In genomic region chr10:71361836-71362562, GRCm38 (mm10) we compare ENCODE assay signal across 8 mouse cellular contexts. TPM values are rescaled to one million over a fixed set of nuclear protein-coding genes. Genes with fewer than 3 reads are reported as not detected.
DNase-seq lines count a peak whose midpoint lies in the region; ATAC-seq lines count a peak whose summit lies in the region.
"Had no signal": no experiment of that assay in that cellular context is flagged by ENCODE, and none has a peak within 500 bp of the region (broad histone marks: within the 10 kb centered on the region; RNA-seq: fewer than 3 reads in every experiment).

No protein-coding gene starts in this region.

- H3K4me2 ChIP-seq in heart, embryonic 14.5 days (ENCODE audit: low read length) = peak overlapping the region; percentile 60
- H3K4me2 ChIP-seq in liver, embryonic 16.5 days (ENCODE audit: low read depth, low read length) = no peak overlapping the region
- H3K4me2 ChIP-seq in neural tube, embryonic 14.5 days (ENCODE audit: low read depth, low read length) = peak overlapping the region; percentile 23; the same call in 1 of the 2 replicates
- H3K4me2 ChIP-seq: stomach, embryonic 15.5 days had no signal

- peaks cover 11 to 12% of the 10 kb centered on the region in 2 experiments for H3K4me1 ChIP-seq in heart, embryonic 14.5 days (ENCODE audit: control insufficient read depth in 2 of 2, insufficient read depth in 2 of 2, low read length in 2 of 2)
- H3K4me1 ChIP-seq in liver, embryonic 16.5 days (ENCODE audit: control insufficient read depth, low read depth, low read length) = no peaks in the 10 kb centered on the region
- H3K4me1 ChIP-seq in neural tube, embryonic 14.5 days (ENCODE audit: control insufficient read depth, insufficient read depth, low read length) = no peaks in the 10 kb centered on the region
- H3K4me1 ChIP-seq: stomach, embryonic 15.5 days had no signal

- H3K9me3 ChIP-seq in heart, embryonic 14.5 days (ENCODE audit: control insufficient read depth, low read length) = no peaks in the 10 kb centered on the region
- no peaks in the 10 kb centered on the region for H3K9me3 ChIP-seq in liver, embryonic 16.5 days (replicated peaks; ENCODE audit: control insufficient read depth, low read length)
- no peaks in the 10 kb centered on the region for H3K9me3 ChIP-seq in neural tube, embryonic 14.5 days (ENCODE audit: control insufficient read depth, low read length)
- H3K9me3 ChIP-seq: stomach, embryonic 15.5 days had no signal

- H3K9ac ChIP-seq in heart, embryonic 14.5 days (ENCODE audit: low read length) = no peak overlapping the region
- H3K9ac ChIP-seq in liver, embryonic 16.5 days (ENCODE audit: low read depth, low read length) = no peak overlapping the region
- no peak overlapping the region for H3K9ac ChIP-seq in neural tube, embryonic 14.5 days (replicated peaks; ENCODE audit: low read depth, low read length)
- H3K9ac ChIP-seq: stomach, embryonic 15.5 days had no signal

- intact Hi-C loops in left cerebral cortex, postnatal 25 days (cut with DNase I) = no loop called here

- DNase-seq in CD4-positive, CD25-positive, alpha-beta regulatory T cell, adult 2 months (ENCODE audit: low read depth, low spot score) = peak; percentile 73
- DNase-seq in left cerebral cortex, postnatal 25 days (ENCODE audit: low spot score in 2 of 2) = no peak
- no peak for DNase-seq in layer of hippocampus, adult 8-10 months (ENCODE audit: low spot score in 2 of 2)

- peaks cover 12% of the 10 kb centered on the region for H3K36me3 ChIP-seq in heart, embryonic 14.5 days (ENCODE audit: control insufficient read depth, insufficient read depth, low read length)
- peaks cover 3% of the 10 kb centered on the region for H3K36me3 ChIP-seq in liver, embryonic 16.5 days (ENCODE audit: control insufficient read depth, insufficient read depth)
- H3K36me3 ChIP-seq in neural tube, embryonic 14.5 days (ENCODE audit: control insufficient read depth, insufficient read depth, low read length) = no peaks in the 10 kb centered on the region
- H3K36me3 ChIP-seq: stomach, embryonic 15.5 days had no signal

- 13% methylated on average over 18 of the region's 18 CpGs for WGBS in heart, embryonic 14.5 days
- 41% methylated on average over 18 of the region's 18 CpGs for WGBS in liver, embryonic 16.5 days (ENCODE audit: insufficient replicate concordance)
- 24% methylated on average over 18 of the region's 18 CpGs for WGBS in neural tube, embryonic 14.5 days

- H3K4me3 ChIP-seq in heart, embryonic 14.5 days (ENCODE audit: control insufficient read depth in 1 of 2, insufficient read depth in 1 of 2, low read depth in 1 of 2, low read length in 2 of 2) = peak overlapping the region in 1 of 2 experiments; percentile 16; a peak in 1 of 4 replicates
- H3K4me3 ChIP-seq in liver, embryonic 16.5 days (ENCODE audit: low read depth, low read length) = no peak overlapping the region
- H3K4me3 ChIP-seq in neural tube, embryonic 14.5 days (ENCODE audit: low read depth, low read length) = no peak overlapping the region
- H3K4me3 ChIP-seq: stomach, embryonic 15.5 days had no signal

- ATAC-seq in activated CD4-positive, CD25-positive, alpha-beta regulatory T cell, adult 4 months = peak; percentile 98
- ATAC-seq in heart, embryonic 14.5 days (ENCODE audit: insufficient number of reproducible peaks, insufficient read depth, low FRiP score, low read depth) = no peak
- ATAC-seq in liver, embryonic 16.5 days (ENCODE audit: low read depth) = peak; percentile 53; the same call in 1 of the 2 replicates
- ATAC-seq in neural tube, embryonic 14.5 days (ENCODE audit: low read depth) = peak; percentile 44; the same call in 1 of the 2 replicates

- H3K27me3 ChIP-seq in heart, embryonic 14.5 days (ENCODE audit: control insufficient read depth, insufficient read depth, low read length) = no peaks in the 10 kb centered on the region
- H3K27me3 ChIP-seq in liver, embryonic 16.5 days (ENCODE audit: control insufficient read depth, insufficient read depth, low read depth, low read length) = no peaks in the 10 kb centered on the region
- H3K27me3 ChIP-seq in neural tube, embryonic 14.5 days (ENCODE audit: control insufficient read depth, insufficient read depth, low read length) = no peaks in the 10 kb centered on the region
- H3K27me3 ChIP-seq: stomach, embryonic 15.5 days had no signal

- H3K27ac ChIP-seq in heart, embryonic 14.5 days (replicated peaks in 1 of 2; ENCODE audit: control insufficient read depth in 1 of 2, insufficient read depth in 1 of 2, low read depth in 2 of 2, low read length in 2 of 2) = no peak overlapping the region
- H3K27ac ChIP-seq in liver, embryonic 16.5 days (ENCODE audit: low read length) = no peak overlapping the region
- no peak overlapping the region for H3K27ac ChIP-seq in neural tube, embryonic 14.5 days (ENCODE audit: low read depth, low read length)
- H3K27ac ChIP-seq: stomach, embryonic 15.5 days had no signal

RNA-seq across cellular contexts. Expression of gene Ipmk, which starts 14.4 kb away (rescaled TPM):
- polyA plus RNA-seq in activated CD4-positive, CD25-positive, alpha-beta regulatory T cell, adult 4 months (2017; shearing (Covaris generic)) = 1 to 10 TPM; 2.8 to 3.1 TPM
- 8.7 and 8.8 TPM in 2 replicates for polyA plus RNA-seq in heart, embryonic 14.5 days (2014; fragmentation: Nextera tagmentation; extraction: Ambion mirVana)
- 9.1 and 9.3 TPM in 2 replicates for polyA plus RNA-seq in liver, embryonic 16.5 days (2015; fragmentation: Nextera tagmentation; extraction: Ambion mirVana)
- 24.3 and 26.4 TPM in 2 replicates for polyA plus RNA-seq in neural tube, embryonic 14.5 days (2014; fragmentation: Nextera tagmentation; extraction: Ambion mirVana)
- total RNA-seq in left cerebral cortex, postnatal 25 days (2021) = 10 to 100 TPM; 26.0 to 31.6 TPM
- 10 to 100 TPM; 35.0 to 41.8 (median 37.4) TPM for total RNA-seq in layer of hippocampus, adult 8-10 months (2022)

RNA-seq across cellular contexts. Expression of gene Cisd1, which starts 17.2 kb away (rescaled TPM):
- 10 to 100 TPM; 34.7 to 43.2 TPM for polyA plus RNA-seq in activated CD4-positive, CD25-positive, alpha-beta regulatory T cell, adult 4 months (2017; shearing (Covaris generic))
- 217 and 220 TPM in 2 replicates for polyA plus RNA-seq in heart, embryonic 14.5 days (2014; fragmentation: Nextera tagmentation; extraction: Ambion mirVana)
- 61.9 and 69.4 TPM in 2 replicates for polyA plus RNA-seq in liver, embryonic 16.5 days (2015; fragmentation: Nextera tagmentation; extraction: Ambion mirVana)
- 322 and 357 TPM in 2 replicates for polyA plus RNA-seq in neural tube, embryonic 14.5 days (2014; fragmentation: Nextera tagmentation; extraction: Ambion mirVana)
- total RNA-seq in left cerebral cortex, postnatal 25 days (2021) = 100 to 1,000 TPM; 133 TPM
- 100 to 1,000 TPM; 117 to 140 (median 130) TPM for total RNA-seq in layer of hippocampus, adult 8-10 months (2022)
